ENCODE assay signal across 8 mouse cellular contexts in the genomic region with DNA sequence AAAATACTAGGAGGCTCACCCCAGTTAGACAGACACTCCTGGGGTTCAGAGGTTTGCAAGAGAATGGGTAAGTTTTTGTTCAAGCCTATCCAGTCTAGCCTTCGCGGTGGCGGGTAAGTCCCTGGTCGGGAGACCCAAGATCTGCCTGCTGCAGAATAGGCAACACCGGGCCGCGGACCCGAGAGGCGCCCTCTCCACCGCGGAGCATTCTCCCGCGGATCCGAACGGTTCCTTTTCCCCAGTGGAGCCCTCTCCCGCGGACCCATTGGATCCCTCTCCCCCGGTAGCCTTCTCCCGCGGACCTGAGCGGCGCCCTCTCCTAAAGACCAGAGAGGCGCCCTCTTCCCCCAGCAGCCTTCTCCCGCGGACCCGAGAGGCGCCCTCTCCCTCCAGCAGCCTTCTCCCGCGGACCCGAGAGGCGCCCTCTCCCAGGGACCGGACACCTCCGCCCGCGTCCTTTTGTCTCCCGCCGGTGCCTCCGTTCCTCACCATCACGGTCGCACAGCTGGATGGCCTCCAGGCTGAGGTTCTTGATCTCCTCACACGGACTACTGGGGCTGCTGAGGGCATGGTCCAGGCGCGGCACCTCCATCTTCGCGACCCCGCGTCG. TPM values are rescaled to one million over a fixed set of nuclear protein-coding genes. Genes with fewer than 3 reads are reported as not detected.
DNase-seq lines count a peak whose midpoint lies in the region; ATAC-seq and TF ChIP-seq lines count a peak whose summit lies in the region.

No protein-coding gene starts in this region.

- no peak for DNase-seq in testis, postnatal 14 days (ENCODE audit: low spot score)
- DNase-seq in embryonic facial prominence, embryonic 10.5 days (ENCODE audit: low spot score): peak; percentile 68
- peak; percentile 1 to 4 for DNase-seq in heart, postnatal 36 days
- peak; percentile 66 to 78 for DNase-seq in layer of hippocampus, postnatal 10 days (ENCODE audit: low spot score in 2 of 2)
- peak; percentile 0 for DNase-seq in lung, postnatal 14 days
- peak; percentile 25 to 34 for DNase-seq in right cerebral cortex, postnatal 36 days (ENCODE audit: low spot score in 2 of 2)

- intact Hi-C loops in heart, postnatal 36 days (cut with DNase I): loop anchor here (5.0 kb wide), 1 partner anchor 619 kb away; no protein-coding TSS in a partner anchor

- under 1% methylated on average over 48 of the region's 48 CpGs for whole genome bisulfite sequencing in embryonic facial prominence, embryonic 10.5 days

- no peaks in the 10 kb centered on the region for H3K27me3 ChIP-seq in testis, adult 2 months (ENCODE audit: control insufficient read depth, insufficient read depth, low read length)
- peaks cover 46% of the 10 kb centered on the region for H3K27me3 ChIP-seq in embryonic facial prominence, embryonic 10.5 days (replicated peaks; ENCODE audit: low read depth, poor library complexity, severe bottlenecking)

- H3K4me1 ChIP-seq in testis, adult 2 months (ENCODE audit: control insufficient read depth, insufficient read depth, low read length): peaks cover 2% of the 10 kb centered on the region
- H3K4me1 ChIP-seq in embryonic facial prominence, embryonic 10.5 days: peaks cover 17% of the 10 kb centered on the region

- no peak for ATAC-seq in inflammation-experienced regulatory T-cells, adult 6 months

- TF ChIP-seq POLR2A in testis, adult 2 months (IDR thresholded peaks at IDR 0.05; ENCODE audit: control insufficient read depth, low read depth, low read length): no peak

- peak overlapping the region; percentile 68 for H3K27ac ChIP-seq in testis, adult 2 months (ENCODE audit: control insufficient read depth, insufficient read depth, low read depth, low read length)
- H3K27ac ChIP-seq in embryonic facial prominence, embryonic 10.5 days (replicated peaks): peak overlapping the region; percentile 77

- H3K36me3 ChIP-seq in testis, adult 2 months (ENCODE audit: control insufficient read depth, insufficient read depth, low read length): no peaks in the 10 kb centered on the region
- H3K36me3 ChIP-seq in embryonic facial prominence, embryonic 10.5 days (replicated peaks): no peaks in the 10 kb centered on the region

- H3K4me3 ChIP-seq in testis, adult 2 months (ENCODE audit: control insufficient read depth, low read depth, low read length): peak overlapping the region; percentile 83
- H3K4me3 ChIP-seq in embryonic facial prominence, embryonic 10.5 days: peak overlapping the region; percentile 78

- no peaks in the 10 kb centered on the region for H3K9me3 ChIP-seq in embryonic facial prominence, embryonic 10.5 days

- no peak for TF ChIP-seq CTCF in testis, adult 2 months (IDR thresholded peaks at IDR 0.05; ENCODE audit: control insufficient read depth, insufficient read depth, insufficient replicate concordance, low read depth, low read length)

RNA-seq across cellular contexts. Expression of a gene that starts 57.1 kb away (rescaled TPM):
- 348 and 404 TPM in 2 replicates for polyA plus RNA-seq in testis, adult 2 months (2012; rRNA removed)
- 9.2 and 18.5 TPM in 2 replicates for polyA plus RNA-seq in embryonic facial prominence, embryonic 10.5 days (2016; fragmentation: Nextera tagmentation; extraction: Ambion mirVana)
- total RNA-seq in heart, postnatal 36 days (2021): not detected
- total RNA-seq in layer of hippocampus, postnatal 10 days (2021): 100 to 1,000 TPM; 161 to 188 TPM
- polyA plus RNA-seq in inflammation-experienced regulatory T-cells, adult 6 months (2017; shearing (Covaris generic)): not detected

Comparison
In these comparisons a context has a peak if more than half of its experiments do, and no peak if none do; other contexts are left out.
1. RNA of a gene that starts 57.1 kb away (polyA plus RNA-seq): 348 to 404 TPM in testis, adult 2 months; 9.2 to 18.5 TPM in embryonic facial prominence, embryonic 10.5 days and not detected in inflammation-experienced regulatory T-cells, adult 6 months; every median in the first group is over 10 times any median in the second.